Mouse (Mus musculus): ENCODE results near the gene a.
"Not testable (repeated sequence)": the region's sequence is repeated elsewhere in the genome, so short reads cannot be mapped to it uniquely, and the experiment has no call there.

a gene

DNA sequence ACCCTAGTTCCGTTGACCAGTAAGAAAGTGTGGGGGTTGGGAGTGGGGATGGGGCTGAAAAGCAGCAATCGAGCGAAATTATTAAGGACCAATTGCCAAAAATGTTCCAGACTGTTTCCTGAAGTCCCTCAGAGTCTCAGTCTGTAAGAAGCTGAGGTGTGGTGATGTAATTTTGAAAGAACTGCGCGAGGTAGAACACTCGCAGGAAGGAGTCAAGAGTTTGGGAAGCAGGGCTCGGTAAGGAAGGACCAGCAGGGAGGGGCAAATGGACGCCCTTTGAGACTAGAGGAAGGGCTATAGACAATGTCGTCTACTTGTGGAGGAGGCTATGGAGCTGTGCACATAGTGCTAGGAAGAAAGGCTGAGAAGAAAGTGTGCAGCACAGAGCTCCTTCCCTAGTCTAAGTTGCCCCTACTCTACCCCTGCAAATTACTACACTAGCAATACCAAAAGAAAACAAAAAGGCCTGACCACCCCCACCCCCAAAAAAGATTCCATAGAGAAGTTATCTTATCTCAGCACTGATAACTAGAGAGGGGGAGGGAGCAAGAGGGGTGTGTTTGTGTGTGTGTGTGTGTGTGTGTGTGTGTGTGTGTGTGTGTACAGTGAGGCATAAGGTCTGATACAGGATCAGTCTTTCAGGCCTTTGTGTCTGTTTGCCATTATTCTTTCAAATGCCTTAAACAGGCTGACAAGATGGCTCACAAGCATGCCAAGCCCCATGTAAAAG, 260.6 kb downstream of the a start:
- DNase-seq (ENCODE audit: low spot score in 2 of 2): no peak

DNA sequence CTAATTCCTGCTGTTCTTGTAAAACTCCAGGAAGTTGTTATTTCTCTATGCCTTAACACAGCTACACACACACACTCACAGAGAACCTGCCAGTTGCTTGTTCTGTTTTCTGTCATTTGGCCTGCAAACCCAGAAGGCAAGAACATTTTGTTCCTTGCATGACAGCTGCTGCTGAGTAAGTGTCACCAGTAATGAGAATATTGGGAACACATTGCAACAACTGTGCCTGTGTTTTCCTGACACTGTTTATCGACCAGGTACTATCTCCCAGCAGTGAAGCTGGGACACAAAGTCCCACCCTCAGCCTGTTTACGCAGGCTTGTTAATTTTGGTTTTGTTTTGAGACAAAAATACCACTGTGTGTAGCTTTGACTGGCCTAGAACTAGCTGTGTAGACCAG, 261.5 kb downstream of the a start:
- no peak for DNase-seq (ENCODE audit: low spot score in 2 of 2)

DNA sequence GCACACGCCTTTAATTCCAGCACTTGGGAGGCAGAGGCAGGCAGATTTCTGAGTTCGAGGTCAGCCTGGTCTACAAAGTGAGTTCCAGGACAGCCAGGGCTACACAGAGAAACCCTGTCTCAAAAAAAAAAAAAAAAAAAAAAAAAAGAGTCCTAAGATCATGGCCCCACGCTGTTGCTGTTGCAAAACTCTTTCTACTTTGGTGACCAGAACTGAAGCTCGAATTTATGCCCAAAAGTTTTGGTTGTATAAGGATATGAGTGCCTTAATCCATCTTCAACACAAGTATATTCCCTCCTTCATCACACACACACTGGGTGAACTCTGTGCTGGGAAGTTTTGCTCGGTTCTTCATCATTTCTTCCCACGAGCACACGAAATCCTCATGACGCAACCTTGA, 262.3 kb downstream of the a start:
- DNase-seq (ENCODE audit: low spot score in 2 of 2): not testable (repeated sequence)

DNA sequence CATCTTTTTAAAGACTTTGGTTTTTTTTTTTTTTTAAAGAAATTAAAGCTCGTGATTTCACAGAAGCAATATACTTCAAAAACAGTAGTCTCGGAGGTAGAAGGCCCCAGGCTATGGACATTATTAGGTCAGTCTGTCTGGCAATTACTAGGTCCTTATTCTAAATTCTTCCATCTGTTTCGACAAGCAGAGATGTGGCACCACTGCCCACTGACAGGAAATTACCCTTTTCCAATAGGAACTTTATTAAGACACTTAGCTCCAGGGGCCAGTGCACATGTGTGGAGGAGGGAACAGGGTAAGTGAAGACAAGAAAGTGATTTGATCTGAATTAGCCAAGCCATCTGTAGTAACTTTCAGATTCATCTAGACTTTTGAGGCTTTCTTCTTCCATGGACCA, 263.5 kb downstream of the a start:
- no peak for DNase-seq (ENCODE audit: low spot score in 2 of 2)

DNA sequence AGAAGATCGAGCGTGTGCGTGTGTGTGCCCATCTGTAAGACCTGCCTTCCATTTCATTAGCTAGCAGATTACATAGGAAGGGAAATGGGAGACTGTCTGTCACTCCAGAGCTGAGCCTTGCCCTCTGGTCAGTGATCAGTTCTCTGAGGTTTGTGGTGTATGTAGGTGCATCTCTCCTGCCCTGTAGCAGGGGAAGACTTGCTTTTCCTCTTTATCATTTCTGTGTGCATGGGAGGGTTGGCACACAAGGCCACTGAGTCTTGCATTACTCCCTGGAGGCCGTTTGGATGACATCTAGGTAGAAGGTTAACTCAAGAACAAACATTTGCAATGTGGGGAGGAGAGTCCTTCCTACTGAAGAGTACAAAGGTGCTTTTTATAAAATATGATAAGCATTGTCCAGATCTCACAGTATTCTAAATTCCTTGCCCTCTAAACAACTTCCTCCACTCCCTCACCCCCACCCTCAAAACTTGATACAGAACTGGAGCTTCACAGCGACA, 264.9 kb downstream of the a start:
- no peak for DNase-seq (ENCODE audit: low spot score in 2 of 2)

DNA sequence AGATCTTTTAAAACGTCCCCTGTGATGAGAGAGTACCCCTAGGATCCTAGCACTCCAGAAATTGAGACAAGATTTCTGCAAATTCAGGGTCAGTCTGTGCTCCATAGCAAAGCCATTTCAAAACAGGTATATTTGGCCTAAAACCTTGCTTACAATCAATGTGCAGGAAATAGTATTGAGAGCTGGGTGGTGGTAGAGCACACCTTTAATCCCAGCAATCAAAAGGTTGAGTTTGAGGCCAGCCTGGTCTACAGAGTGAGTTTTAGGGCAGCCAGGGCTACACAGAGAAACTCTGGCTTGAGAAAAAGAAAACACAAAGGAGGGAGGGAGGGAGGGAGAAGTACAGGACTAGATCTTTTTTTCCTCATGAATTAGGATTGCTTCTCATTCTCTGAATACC, 266.2 kb downstream of the a start:
- no peak for DNase-seq (ENCODE audit: low spot score in 2 of 2)

DNA sequence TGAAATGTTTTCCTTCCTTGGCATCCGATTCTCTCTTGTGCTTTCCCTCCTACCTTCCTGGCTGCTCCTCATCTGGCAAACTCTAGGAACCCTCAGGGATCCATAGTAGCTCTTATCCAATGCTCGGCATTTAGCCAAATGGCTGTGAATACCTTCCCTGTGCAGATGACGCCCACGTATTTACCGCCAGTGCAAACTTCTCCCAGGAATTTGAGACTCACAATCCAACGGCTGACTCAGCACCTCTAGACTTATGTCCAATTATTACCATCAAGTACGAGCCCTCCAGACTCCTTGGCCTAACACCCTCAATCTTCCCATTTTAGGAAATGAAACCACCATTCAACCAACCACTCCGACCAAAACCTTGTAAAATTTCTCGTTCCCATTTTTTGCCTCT, 279.8 kb downstream of the a start:
- DNase-seq (ENCODE audit: low spot score in 2 of 2): no peak

DNA sequence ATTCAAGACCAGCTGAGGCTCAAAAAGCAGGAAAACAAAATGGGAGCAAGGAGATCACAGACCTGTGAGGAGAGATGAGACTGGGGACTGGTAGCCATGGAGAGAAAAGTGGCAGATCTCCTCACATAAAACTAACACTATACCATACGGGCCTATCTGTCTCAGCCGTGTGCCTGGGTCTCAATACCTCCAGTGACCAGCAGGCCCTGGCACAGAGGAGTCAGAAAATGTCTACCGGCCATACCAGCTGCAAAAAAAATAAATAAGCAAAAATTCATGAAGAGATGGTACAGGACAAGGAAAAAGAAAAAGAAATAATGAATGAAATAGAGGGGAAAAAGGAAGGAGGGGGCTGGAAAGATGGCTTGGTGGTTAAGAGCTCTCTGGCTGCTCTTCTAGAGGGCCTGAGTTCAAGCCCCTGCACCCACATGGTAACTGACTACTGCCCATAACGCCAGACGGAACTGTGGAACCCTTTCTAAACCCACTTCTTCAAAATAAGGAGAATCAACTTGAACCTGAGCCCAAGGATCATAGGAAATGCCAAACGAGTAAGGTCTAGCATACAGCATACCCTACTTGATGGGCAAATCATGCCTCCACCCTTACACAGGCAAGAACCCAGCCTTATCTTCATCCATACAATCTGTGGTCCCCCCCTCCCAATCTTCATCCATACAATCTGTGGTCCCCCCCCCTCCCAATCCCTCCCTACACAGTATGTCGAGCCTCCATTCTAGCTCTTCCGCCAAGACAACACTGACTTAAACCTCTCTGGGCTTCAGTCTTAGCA, 281.3 kb downstream of the a start:
- no peak for DNase-seq (ENCODE audit: low spot score in 2 of 2)

DNA sequence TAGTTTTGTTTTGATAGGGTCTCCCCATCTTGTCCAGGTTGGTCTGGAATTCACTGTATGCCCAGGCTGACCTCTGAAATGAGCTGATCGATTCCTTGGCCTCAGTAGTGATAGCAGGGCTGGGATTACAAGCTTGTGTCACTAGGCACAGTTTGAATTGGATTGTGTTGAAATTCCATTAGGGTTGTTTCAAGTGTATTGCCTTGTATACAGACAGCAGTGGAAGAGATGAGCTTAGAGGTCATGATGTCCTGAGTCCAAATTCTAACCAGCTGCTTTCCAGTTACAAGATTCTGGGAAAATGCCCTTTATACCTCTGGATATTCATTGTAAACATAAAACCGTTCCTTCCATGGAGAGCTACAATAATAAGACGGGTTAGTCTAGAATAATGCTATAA, 282.1 kb downstream of the a start:
- no peak for DNase-seq (ENCODE audit: low spot score in 2 of 2)

DNA sequence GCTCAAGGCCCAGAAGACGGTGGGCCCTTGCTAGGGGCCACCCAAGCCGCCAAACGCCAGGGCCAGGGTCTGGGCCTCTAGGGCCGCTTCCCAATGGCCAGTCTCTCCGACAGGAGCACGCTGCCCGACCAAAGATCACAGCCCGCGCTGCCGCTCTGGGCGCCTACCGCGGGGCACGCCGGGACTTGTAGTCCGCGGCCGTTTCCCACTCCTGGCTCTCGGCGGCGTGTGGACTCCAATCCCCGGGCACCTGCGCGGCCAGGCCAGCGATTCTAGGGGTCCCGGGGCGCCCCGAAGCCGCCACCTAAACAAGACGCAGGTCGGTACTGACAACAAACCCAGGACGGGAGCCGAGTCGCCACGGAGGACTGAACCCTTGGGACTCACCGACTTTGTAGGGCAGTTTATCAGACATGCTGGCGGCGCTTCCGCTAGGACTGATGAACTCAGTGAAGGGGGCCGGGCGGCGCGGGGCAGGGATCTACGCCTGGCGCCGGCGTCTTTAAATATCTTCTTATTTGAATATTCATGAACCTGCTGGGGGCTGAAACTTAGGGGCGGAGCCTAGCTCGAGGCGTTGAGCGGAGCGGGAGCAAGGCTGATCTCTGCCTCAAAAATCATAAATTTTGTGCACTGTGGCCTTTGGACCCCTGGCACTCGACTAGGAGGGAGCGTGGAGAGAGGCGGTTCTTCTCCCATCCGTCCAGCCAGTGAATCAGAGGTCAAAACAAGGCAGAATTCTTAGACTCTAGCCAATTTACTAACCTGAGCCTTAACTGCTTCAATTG, 283.0 kb downstream of the a start, which contains the start of gene Ahcy:
Gene Ahcy (minus strand): TSS at position 520 of the 788 bp plus-strand sequence.
- peak; percentile 88 to 91 for DNase-seq (ENCODE audit: low spot score in 2 of 2)

DNA sequence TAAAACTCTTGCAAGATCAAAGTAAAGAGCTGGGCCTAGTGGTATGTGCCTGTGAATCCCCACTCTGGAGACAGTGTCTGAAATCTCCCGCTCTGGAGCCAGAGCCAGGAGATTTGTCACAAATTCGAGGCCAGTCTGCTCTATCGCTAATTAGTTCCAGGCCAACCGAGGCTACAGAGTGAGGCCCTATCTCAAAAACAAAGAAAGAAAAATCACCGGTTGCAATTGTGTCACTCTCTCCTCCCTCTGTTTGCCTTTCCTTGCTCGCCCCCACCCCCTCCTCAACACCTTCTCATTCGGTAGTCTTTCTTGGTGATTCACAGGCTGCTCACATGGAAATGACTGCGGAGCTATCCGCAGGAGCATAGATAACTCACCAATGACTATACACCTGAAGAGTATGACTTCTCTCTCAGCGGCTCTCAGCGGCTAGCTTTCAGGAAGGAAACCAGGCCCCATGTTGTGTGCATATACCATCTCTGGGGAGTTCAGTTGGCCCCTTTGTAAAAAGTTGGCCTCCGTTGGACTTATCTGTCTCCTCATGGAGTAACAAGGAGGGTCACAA, 283.6 kb downstream of the a start:
- DNase-seq (ENCODE audit: low spot score in 2 of 2): no peak

DNA sequence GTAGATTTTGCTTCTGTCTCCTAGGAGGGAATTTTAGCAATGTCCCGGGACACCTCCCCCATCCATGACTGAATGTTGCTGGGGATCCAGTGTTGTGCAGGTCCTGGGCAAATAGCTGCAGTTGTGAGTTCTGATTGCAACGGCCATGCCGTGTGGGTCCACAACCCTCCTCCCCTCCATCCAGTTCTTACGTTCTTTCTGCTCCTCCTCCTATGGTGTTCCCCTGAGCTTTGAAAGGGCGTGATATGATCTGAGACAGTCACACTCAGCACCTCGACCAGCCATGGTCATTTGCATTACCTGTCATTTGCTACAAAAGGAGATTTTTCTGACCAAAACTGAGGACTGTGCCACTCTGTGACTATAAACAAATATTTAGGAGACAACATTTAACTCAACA, 284.4 kb downstream of the a start:
- DNase-seq (ENCODE audit: low spot score in 2 of 2): no peak

DNA sequence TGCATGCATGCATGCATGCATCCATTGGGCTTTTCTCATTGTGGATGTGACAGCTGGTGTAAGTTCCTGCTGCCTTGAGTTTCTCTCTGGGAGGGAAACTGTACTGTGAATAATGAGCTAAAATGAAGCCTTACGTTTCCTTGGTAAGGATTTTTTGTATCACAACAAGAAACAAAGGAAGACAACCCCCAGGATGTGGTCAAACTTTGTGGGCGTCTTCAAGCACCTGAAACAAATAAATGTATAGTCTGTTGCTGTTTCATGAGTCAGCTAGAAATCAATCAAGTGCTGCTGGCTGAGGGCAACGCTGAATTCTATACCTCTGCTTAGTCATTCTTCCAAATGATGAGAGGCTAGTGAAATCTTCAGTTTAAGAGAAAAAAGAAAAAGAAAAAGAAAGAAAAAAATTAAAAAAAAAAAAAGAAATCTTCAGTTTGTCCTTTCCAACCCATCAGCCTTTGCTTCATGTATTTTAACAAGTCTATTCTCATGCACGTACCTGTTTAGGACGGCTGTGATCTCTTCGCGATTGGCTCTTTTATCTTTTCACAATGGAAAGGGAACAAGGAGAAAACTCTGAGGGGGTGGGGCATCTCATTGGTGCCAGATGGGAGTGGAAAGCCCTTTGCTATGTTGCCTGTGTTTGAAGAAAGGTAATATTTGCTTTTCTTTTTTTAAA, 288.4 kb downstream of the a start:
- DNase-seq (ENCODE audit: low spot score in 2 of 2): no peak

DNA sequence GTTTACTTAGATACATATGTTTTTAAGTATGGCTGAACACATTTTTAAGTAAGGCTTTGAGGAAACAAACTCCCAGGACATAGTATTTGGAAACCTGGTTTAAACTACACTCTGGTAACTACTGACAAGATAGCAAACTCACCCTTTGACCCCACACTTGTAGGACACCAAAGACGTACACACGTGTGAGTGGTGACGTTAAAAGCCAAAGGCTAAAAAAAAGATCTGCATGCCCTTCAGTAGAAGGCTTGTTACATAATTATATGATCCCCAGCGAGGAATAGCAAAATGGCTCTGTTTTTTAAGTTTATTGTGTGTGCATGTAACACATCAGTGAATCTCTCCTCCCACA, 289.0 kb downstream of the a start:
- DNase-seq (ENCODE audit: low spot score in 2 of 2): no peak

DNA sequence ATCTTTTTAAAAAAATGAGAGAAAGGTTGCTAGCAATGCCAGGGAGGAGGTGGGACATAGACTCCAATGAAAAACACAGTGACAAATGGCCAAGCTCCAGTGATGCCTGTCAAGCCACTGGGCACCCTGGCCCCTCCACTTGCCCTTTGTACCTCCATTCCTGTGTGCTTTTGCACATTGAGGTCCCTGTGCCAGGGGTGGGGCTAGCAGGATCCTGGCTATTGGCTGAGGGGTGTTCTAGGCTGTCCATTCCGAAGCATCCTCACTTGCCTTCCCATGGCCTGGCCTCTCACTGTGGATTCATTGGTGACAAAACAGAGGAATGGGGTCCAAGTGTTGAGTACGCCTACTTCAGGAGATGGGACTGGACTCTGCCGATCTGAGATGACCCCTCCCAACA, 289.9 kb downstream of the a start:
- no peak for DNase-seq (ENCODE audit: low spot score in 2 of 2)

DNA sequence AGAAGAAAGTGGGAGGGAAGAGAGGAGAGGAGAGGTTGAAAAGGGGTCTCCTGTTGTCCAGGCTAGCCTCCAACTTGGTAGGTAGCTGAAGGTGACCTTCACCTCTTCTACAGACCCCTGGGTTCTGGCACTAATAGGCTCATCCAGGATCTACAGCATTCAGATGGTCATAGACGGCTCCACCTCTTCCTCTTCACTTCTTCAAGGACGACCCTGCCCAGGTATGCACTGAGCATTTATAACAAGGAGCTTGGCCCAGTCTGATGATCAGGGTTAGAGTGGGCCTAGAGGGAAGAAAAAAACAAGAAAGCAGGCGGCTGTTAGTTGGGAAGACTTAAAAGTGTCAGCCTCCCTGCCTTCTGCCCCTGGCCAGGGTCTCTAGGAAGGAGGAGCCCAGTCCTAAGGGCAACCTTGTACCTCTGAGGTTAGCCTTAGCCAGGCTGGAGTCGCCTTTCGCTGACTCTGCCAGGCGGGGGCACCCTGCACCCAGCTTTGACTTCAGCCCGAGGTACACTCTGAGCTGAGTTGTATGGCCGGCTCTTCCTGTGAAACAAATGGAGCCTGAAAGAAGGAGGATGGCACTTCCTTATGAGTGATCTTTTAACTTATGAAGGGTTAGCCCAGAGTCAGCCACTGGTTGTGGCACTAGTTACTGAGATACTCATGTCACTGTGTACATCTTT, 291.1 kb downstream of the a start:
- DNase-seq (ENCODE audit: low spot score in 2 of 2): peak; percentile 66 to 67

DNA sequence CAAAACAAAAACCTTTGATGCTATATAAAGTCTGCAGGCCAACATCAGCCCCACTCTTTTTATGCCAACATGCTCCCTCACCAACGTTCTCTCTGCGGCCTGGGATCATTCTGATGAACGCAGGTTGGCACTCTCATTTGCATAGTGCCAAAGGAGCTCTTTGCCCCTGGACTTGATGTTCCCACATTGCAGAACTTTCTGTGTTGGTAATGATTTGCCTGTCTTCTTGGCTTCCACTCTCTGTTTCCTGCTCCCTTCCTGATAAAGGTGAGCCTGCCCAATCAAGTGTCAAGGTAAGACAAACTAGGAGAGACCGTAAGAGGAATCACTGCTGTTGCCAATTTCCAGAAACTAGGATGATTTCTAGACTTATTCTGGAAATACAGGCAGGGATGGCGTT, 293.3 kb downstream of the a start:
- DNase-seq (ENCODE audit: low spot score in 2 of 2): no peak

DNA sequence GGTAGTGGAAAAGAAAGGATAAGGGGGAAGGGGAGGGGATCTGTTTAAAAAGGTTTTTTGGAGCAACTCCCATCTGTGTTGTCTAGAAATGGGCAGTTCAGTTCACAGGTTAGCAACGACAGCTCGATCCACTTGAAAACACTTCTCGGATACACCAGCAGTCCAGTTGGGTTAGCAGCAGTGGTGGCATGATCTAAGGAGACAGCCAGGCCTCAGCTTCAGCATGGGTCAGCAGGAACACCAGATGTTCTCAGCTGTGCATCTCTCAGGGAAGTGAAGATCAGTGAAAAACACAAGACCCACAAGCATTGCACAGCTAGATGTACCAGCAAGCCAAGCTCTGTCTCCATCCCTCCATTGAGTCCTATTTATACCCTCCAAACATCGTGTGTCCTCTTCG, 295.1 kb downstream of the a start:
- DNase-seq (ENCODE audit: low spot score in 2 of 2): no peak

DNA sequence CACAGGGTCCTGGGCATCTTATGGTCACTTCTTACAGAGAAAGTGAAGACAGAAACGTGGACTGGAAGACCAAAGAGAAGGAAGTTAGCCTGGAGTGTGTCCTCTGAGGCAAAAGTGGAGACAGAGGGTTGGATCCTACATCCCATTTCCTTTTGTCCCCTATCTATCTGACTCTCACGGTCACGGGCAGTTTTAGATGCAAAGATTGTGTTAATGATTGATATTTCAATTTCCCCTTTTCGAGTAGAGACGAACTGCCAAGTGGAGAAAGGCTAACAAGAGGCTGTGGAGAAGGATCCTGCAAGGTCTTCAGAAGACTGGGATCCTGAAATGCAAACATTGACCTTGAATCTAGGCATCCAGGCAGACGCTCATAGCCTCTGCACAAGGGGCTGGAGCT, 297.1 kb downstream of the a start:
- no peak for DNase-seq (ENCODE audit: low spot score in 2 of 2)

DNA sequence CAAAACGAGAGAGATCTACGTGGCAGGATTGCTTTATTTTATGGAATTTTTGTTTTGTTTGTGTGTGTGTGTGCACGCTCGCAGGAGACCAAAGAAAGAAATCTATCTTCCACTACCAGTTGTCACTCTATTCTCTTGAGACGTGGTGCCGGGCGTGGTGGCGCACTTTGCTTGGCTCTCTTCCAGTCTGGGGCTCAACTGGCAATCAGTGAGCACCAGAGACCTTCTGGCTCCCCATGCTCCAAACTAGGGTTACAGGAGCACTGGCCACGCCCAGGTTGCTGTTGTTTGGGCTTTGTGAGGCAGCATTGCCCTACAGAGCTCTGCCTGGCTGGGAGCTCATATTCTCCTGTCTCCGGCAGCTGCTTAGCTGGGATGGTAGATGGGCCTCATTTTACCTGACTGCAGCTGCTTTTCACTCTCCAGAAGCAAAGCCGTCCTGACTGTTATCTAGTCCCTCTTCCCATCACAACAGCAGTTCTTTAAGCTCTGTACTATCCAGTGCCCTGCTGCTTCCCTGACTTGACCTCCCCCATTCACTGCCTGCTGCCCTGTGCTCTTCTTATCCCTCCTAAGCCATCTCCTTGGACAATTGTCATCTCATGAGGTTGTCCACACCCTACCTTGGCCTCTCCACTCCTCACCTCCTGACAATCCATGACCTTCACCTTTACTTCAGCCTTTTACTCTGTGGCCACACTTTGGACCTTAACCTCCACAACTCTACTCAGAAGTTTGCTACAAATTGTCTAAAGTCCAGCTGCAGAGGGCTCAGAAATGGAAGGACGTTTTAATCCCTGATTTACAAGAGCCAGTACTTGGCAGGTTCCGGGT, 299.9 kb downstream of the a start:
- peak; percentile 49 to 71 for DNase-seq (ENCODE audit: low spot score in 2 of 2)
